ENCODE assay signal across 8 mouse cellular contexts in genomic region chr9:32032521-32033185, GRCm38 (mm10).
DNase-seq lines count a peak whose midpoint lies in the region; ATAC-seq lines count a peak whose summit lies in the region.

No protein-coding gene starts in this region.

- no peak for DNase-seq in cerebellum, adult 9-11 months
- DNase-seq in cerebellum, postnatal 10 days: peak; percentile 56 to 61
- DNase-seq in gastrocnemius, adult 18-20 months (ENCODE audit: low spot score): peak; percentile 13
- peak; percentile 48 for DNase-seq in hindbrain, embryonic 14.5 days (ENCODE audit: low spot score)
- DNase-seq in limb, embryonic 11.5 days (ENCODE audit: low spot score): peak; percentile 71
- DNase-seq in midbrain, embryonic 11.5 days (ENCODE audit: low spot score, missing footprints): peak; percentile 95

- peak overlapping the region; percentile 91 for H3K27ac ChIP-seq in hindbrain, embryonic 14.5 days
- peak overlapping the region; percentile 58 for H3K27ac ChIP-seq in limb, embryonic 11.5 days (replicated peaks; ENCODE audit: low read depth, low read length)
- peak overlapping the region; percentile 68 for H3K27ac ChIP-seq in midbrain, embryonic 11.5 days (ENCODE audit: low read depth, low read length)
- H3K27ac ChIP-seq in stomach, embryonic 14.5 days (ENCODE audit: low read length): peak overlapping the region; percentile 69

- no peaks in the 10 kb centered on the region for H3K27me3 ChIP-seq in hindbrain, embryonic 14.5 days (ENCODE audit: control insufficient read depth, insufficient read depth, low read length)
- H3K27me3 ChIP-seq in limb, embryonic 11.5 days (ENCODE audit: control insufficient read depth, insufficient read depth, low read length): no peaks in the 10 kb centered on the region
- no peaks in the 10 kb centered on the region for H3K27me3 ChIP-seq in midbrain, embryonic 11.5 days (ENCODE audit: control insufficient read depth, insufficient read depth, low read length)
- H3K27me3 ChIP-seq in stomach, embryonic 14.5 days (ENCODE audit: control insufficient read depth, insufficient read depth, low read length): no peaks in the 10 kb centered on the region

- H3K9me3 ChIP-seq in hindbrain, embryonic 14.5 days (ENCODE audit: control insufficient read depth, low read length): no peaks in the 10 kb centered on the region
- no peaks in the 10 kb centered on the region for H3K9me3 ChIP-seq in limb, embryonic 11.5 days (ENCODE audit: control insufficient read depth, low read length)
- H3K9me3 ChIP-seq in midbrain, embryonic 11.5 days (ENCODE audit: control insufficient read depth, low read length): no peaks in the 10 kb centered on the region
- no peaks in the 10 kb centered on the region for H3K9me3 ChIP-seq in stomach, embryonic 14.5 days (ENCODE audit: control insufficient read depth, low read depth, low read length)

- H3K4me1 ChIP-seq in hindbrain, embryonic 14.5 days (replicated peaks; ENCODE audit: control insufficient read depth, insufficient read depth, low read length): peaks cover 24% of the 10 kb centered on the region
- peaks cover 6% of the 10 kb centered on the region; the same call in 1 of the 2 replicates for H3K4me1 ChIP-seq in limb, embryonic 11.5 days (ENCODE audit: control insufficient read depth, insufficient read depth, low read length)
- H3K4me1 ChIP-seq in midbrain, embryonic 11.5 days (ENCODE audit: control insufficient read depth, insufficient read depth, low read length): peaks cover 19% of the 10 kb centered on the region
- H3K4me1 ChIP-seq in stomach, embryonic 14.5 days (ENCODE audit: control insufficient read depth, insufficient read depth, low read length): peaks cover 15% of the 10 kb centered on the region; the same call in 1 of the 2 replicates

- H3K9ac ChIP-seq in hindbrain, embryonic 14.5 days: peak overlapping the region; percentile 96
- H3K9ac ChIP-seq in limb, embryonic 11.5 days (ENCODE audit: low read length): peak overlapping the region; percentile 90
- peak overlapping the region; percentile 93 for H3K9ac ChIP-seq in midbrain, embryonic 11.5 days (ENCODE audit: low read length)
- H3K9ac ChIP-seq in stomach, embryonic 14.5 days (replicated peaks; ENCODE audit: low read depth, low read length): peak overlapping the region; percentile 92

- H3K4me2 ChIP-seq in hindbrain, embryonic 14.5 days (replicated peaks): peak overlapping the region; percentile 77
- H3K4me2 ChIP-seq in limb, embryonic 11.5 days (ENCODE audit: low read depth, severe bottlenecking): peak overlapping the region; percentile 78
- peak overlapping the region; percentile 69 for H3K4me2 ChIP-seq in midbrain, embryonic 11.5 days
- peak overlapping the region; percentile 76 for H3K4me2 ChIP-seq in stomach, embryonic 14.5 days (replicated peaks; ENCODE audit: low read depth, low read length)

- H3K4me3 ChIP-seq in hindbrain, embryonic 14.5 days (replicated peaks; ENCODE audit: low read length): peak overlapping the region; percentile 86
- peak overlapping the region; percentile 79 for H3K4me3 ChIP-seq in limb, embryonic 11.5 days (ENCODE audit: low read depth, low read length)
- peak overlapping the region; percentile 86 for H3K4me3 ChIP-seq in midbrain, embryonic 11.5 days (ENCODE audit: low read depth, low read length)
- H3K4me3 ChIP-seq in stomach, embryonic 14.5 days (ENCODE audit: low read depth, low read length): peak overlapping the region; percentile 87

- no peaks in the 10 kb centered on the region for H3K36me3 ChIP-seq in hindbrain, embryonic 14.5 days (replicated peaks; ENCODE audit: control insufficient read depth, insufficient read depth)
- no peaks in the 10 kb centered on the region for H3K36me3 ChIP-seq in limb, embryonic 11.5 days (ENCODE audit: control insufficient read depth, insufficient read depth, low read length)
- H3K36me3 ChIP-seq in midbrain, embryonic 11.5 days (ENCODE audit: control insufficient read depth, insufficient read depth, low read length): no peaks in the 10 kb centered on the region
- H3K36me3 ChIP-seq in stomach, embryonic 14.5 days (ENCODE audit: control insufficient read depth, insufficient read depth, low read length): no peaks in the 10 kb centered on the region

- ATAC-seq in cerebellum, adult (ENCODE audit: insufficient number of reproducible peaks, low FRiP score, low TSS enrichment): 0 out of 2 replicates have a peak, but pooled peaks have one; percentile 7
- peak; percentile 67 for ATAC-seq in hindbrain, embryonic 14.5 days (ENCODE audit: low FRiP score)
- ATAC-seq in limb, embryonic 11.5 days (ENCODE audit: insufficient number of reproducible peaks, low FRiP score, low TSS enrichment, low read depth): peak; percentile 55; the same call in 1 of the 2 replicates
- peak; percentile 74 for ATAC-seq in midbrain, embryonic 11.5 days (ENCODE audit: low FRiP score)
- ATAC-seq in stomach, embryonic 14.5 days (ENCODE audit: insufficient number of reproducible peaks, insufficient read depth, low FRiP score, low read depth): peak; percentile 54

- WGBS in hindbrain, embryonic 14.5 days: under 1% methylated on average over 46 of the region's 94 CpGs
- 1% methylated on average over 41 of the region's 94 CpGs for WGBS in limb, embryonic 11.5 days
- WGBS in midbrain, embryonic 11.5 days: under 1% methylated on average over 36 of the region's 94 CpGs
- under 1% methylated on average over 64 of the region's 94 CpGs for WGBS in stomach, embryonic 14.5 days

Comparison
In these comparisons a context has a peak if more than half of its experiments do, and no peak if none do; other contexts are left out.
1. ATAC-seq: peak in every context shown above with its lines; median percentile 74 in midbrain, embryonic 11.5 days; 67 in hindbrain, embryonic 14.5 days; 55 in limb, embryonic 11.5 days; 54 in stomach, embryonic 14.5 days; 7 in cerebellum, adult.